Mouse (Mus musculus) cerebellum, adult 2 months (tissue): Measurements from ENCODE around the gene Fxr2.

ENCODE experiments used
- CTCF ChIP-seq: fragments of 200-500 bp; IDR thresholded peaks from 2 replicates; pipeline ENCODE4 v1.5.1; 2011; ENCODE audit warnings: low read depth, mild to moderate bottlenecking, control low read depth, low read length, moderate library complexity, borderline replicate concordance; ENCODE audit not compliant: insufficient read depth
- POLR2A ChIP-seq: fragments of 200-500 bp; IDR thresholded peaks from 2 replicates; pipeline ENCODE4 v1.6.1; 2011; ENCODE audit warnings: low read length, control low read depth, borderline replicate concordance; ENCODE audit not compliant: insufficient read depth

DNA sequence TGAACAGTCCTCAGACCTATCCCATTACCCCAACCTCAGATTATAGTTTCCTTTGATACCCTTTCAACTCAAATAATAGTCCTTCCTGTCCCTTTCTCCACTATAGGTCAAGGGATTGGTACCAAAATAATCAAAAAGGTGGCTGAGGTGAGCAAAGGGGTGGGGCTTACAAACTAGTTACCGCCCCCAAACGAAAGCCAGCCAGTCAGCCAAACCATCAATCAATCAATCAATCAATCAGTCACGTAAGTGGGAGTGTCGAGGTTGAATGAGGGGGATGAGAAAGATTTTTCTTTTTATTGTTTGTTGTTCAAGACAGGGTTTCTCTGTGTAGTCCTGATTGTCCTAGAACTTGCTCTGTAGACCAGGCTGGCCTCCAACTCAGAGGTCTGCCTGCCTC is 9.8 kb upstream of the Fxr2 start:
- no peak for TF ChIP-seq CTCF
- TF ChIP-seq POLR2A: no peak
